Mouse (Mus musculus): ENCODE data around the gene Shq1. TPM values are rescaled to one million over a fixed set of nuclear protein-coding genes. Genes with fewer than 3 reads are reported as not detected.

The Shq1 gene
- polyA plus RNA-seq, 1 experiment = 0.82 TPM

- TF ChIP-seq TAL1 (IDR thresholded peaks at IDR 0.05; ENCODE audit: low read length) (no peak), GATA1 (IDR thresholded peaks at IDR 0.05; ENCODE audit: low read length) (no peak)
Observed at GRCm38 (mm10) chr6:100619309-100619708, 51.6 kb downstream of the Shq1 start.

GRCm38 (mm10) chr6:100616133-100616532, 54.8 kb downstream of the Shq1 start:
- Histone ChIP-seq H3K36me3 (ENCODE audit: control insufficient read depth) (peaks cover 24% of the 10 kb centered on the region), H3K9me3 (ENCODE audit: control insufficient read depth, low read length) (no peaks in the 10 kb centered on the region), H3K4me3 (replicated peaks) (no peak overlapping the region), H3K27me3 (ENCODE audit: control insufficient read depth) (no peaks in the 10 kb centered on the region), H3K4me1 (ENCODE audit: control insufficient read depth) (peaks cover 15% of the 10 kb centered on the region)
- TF ChIP-seq GATA1 (IDR thresholded peaks at IDR 0.05; ENCODE audit: low read length) (no peak), TAL1 (IDR thresholded peaks at IDR 0.05; ENCODE audit: low read length) (no peak)

More at GRCm38 (mm10) chr6:100619309-100619708, 51.6 kb downstream of the Shq1 start:
- Histone ChIP-seq H3K4me3 (replicated peaks) (no peak overlapping the region), H3K27me3 (ENCODE audit: control insufficient read depth) (no peaks in the 10 kb centered on the region), H3K4me1 (ENCODE audit: control insufficient read depth) (peaks cover 42% of the 10 kb centered on the region), H3K9me3 (ENCODE audit: control insufficient read depth, low read length) (no peaks in the 10 kb centered on the region), H3K36me3 (ENCODE audit: control insufficient read depth) (peaks cover 34% of the 10 kb centered on the region)

- Histone ChIP-seq H3K36me3 (ENCODE audit: control insufficient read depth) (peaks cover 24% of the 10 kb centered on the region), H3K27me3 (ENCODE audit: control insufficient read depth) (no peaks in the 10 kb centered on the region), H3K4me3 (replicated peaks) (no peak overlapping the region), H3K4me1 (ENCODE audit: control insufficient read depth) (peaks cover 18% of the 10 kb centered on the region), H3K9me3 (ENCODE audit: control insufficient read depth, low read length) (no peaks in the 10 kb centered on the region)
- no peak for TF ChIP-seq GATA1 (IDR thresholded peaks at IDR 0.05; ENCODE audit: low read length)
- TF ChIP-seq TAL1 (IDR thresholded peaks at IDR 0.05; ENCODE audit: low read length) = no peak
Observed at GRCm38 (mm10) chr6:100613593-100614267, 57.2 kb downstream of the Shq1 start.

- Histone ChIP-seq H3K36me3 (ENCODE audit: control insufficient read depth) (peaks cover 30% of the 10 kb centered on the region), H3K4me1 (ENCODE audit: control insufficient read depth) (peaks cover 9% of the 10 kb centered on the region), H3K4me3 (replicated peaks) (no peak overlapping the region), H3K27me3 (ENCODE audit: control insufficient read depth) (no peaks in the 10 kb centered on the region), H3K9me3 (ENCODE audit: control insufficient read depth, low read length) (no peaks in the 10 kb centered on the region)
- TF ChIP-seq TAL1 (IDR thresholded peaks at IDR 0.05; ENCODE audit: low read length) = no peak
- no peak for TF ChIP-seq GATA1 (IDR thresholded peaks at IDR 0.05; ENCODE audit: low read length)
Observed at GRCm38 (mm10) chr6:100610897-100611575, 59.9 kb downstream of the Shq1 start.

GRCm38 (mm10) chr6:100610182-100610581, 60.8 kb downstream of the Shq1 start:
- H3K4me1 ChIP-seq (ENCODE audit: control insufficient read depth) = peaks cover 9% of the 10 kb centered on the region
- TF ChIP-seq GATA1 (IDR thresholded peaks at IDR 0.05; ENCODE audit: low read length) (no peak), TAL1 (IDR thresholded peaks at IDR 0.05; ENCODE audit: low read length) (no peak)
- no peaks in the 10 kb centered on the region for H3K9me3 ChIP-seq (ENCODE audit: control insufficient read depth, low read length)
- H3K36me3 ChIP-seq (ENCODE audit: control insufficient read depth) = peaks cover 27% of the 10 kb centered on the region
- H3K4me3 ChIP-seq (replicated peaks) = no peak overlapping the region
- no peaks in the 10 kb centered on the region for H3K27me3 ChIP-seq (ENCODE audit: control insufficient read depth)

GRCm38 (mm10) chr6:100609256-100609655, 61.7 kb downstream of the Shq1 start:
- Histone ChIP-seq H3K4me1 (ENCODE audit: control insufficient read depth) (peaks cover 9% of the 10 kb centered on the region), H3K27me3 (ENCODE audit: control insufficient read depth) (no peaks in the 10 kb centered on the region), H3K36me3 (ENCODE audit: control insufficient read depth) (peaks cover 25% of the 10 kb centered on the region), H3K9me3 (ENCODE audit: control insufficient read depth, low read length) (no peaks in the 10 kb centered on the region), H3K4me3 (replicated peaks) (no peak overlapping the region)
- TF ChIP-seq GATA1 (IDR thresholded peaks at IDR 0.05; ENCODE audit: low read length) (no peak), TAL1 (IDR thresholded peaks at IDR 0.05; ENCODE audit: low read length) (no peak)

- H3K36me3 ChIP-seq (ENCODE audit: control insufficient read depth) = peaks cover 28% of the 10 kb centered on the region
- TF ChIP-seq GATA1 (IDR thresholded peaks at IDR 0.05; ENCODE audit: low read length) (no peak), TAL1 (IDR thresholded peaks at IDR 0.05; ENCODE audit: low read length) (no peak)
- H3K4me1 ChIP-seq (ENCODE audit: control insufficient read depth) = peaks cover 9% of the 10 kb centered on the region
- H3K9me3 ChIP-seq (ENCODE audit: control insufficient read depth, low read length) = no peaks in the 10 kb centered on the region
- H3K4me3 ChIP-seq (replicated peaks) = no peak overlapping the region
- no peaks in the 10 kb centered on the region for H3K27me3 ChIP-seq (ENCODE audit: control insufficient read depth)
Observed at GRCm38 (mm10) chr6:100608429-100608828, 62.5 kb downstream of the Shq1 start.

GRCm38 (mm10) chr6:100606805-100607204, 64.2 kb downstream of the Shq1 start:
- TF ChIP-seq TAL1 (IDR thresholded peaks at IDR 0.05; ENCODE audit: low read length) = no peak
- TF ChIP-seq GATA1 (IDR thresholded peaks at IDR 0.05; ENCODE audit: low read length) = no peak
- Histone ChIP-seq H3K4me1 (ENCODE audit: control insufficient read depth) (peaks cover 9% of the 10 kb centered on the region), H3K4me3 (replicated peaks) (no peak overlapping the region), H3K27me3 (ENCODE audit: control insufficient read depth) (no peaks in the 10 kb centered on the region), H3K9me3 (ENCODE audit: control insufficient read depth, low read length) (no peaks in the 10 kb centered on the region), H3K36me3 (ENCODE audit: control insufficient read depth) (peaks cover 34% of the 10 kb centered on the region)

GRCm38 (mm10) chr6:100603702-100604101, 67.3 kb downstream of the Shq1 start:
- peaks cover 20% of the 10 kb centered on the region for H3K36me3 ChIP-seq (ENCODE audit: control insufficient read depth)

More at GRCm38 (mm10) chr6:100603702-100604101, 67.3 kb downstream of the Shq1 start:
- Histone ChIP-seq H3K4me1 (ENCODE audit: control insufficient read depth) (no peaks in the 10 kb centered on the region), H3K9me3 (ENCODE audit: control insufficient read depth, low read length) (no peaks in the 10 kb centered on the region), H3K4me3 (replicated peaks) (no peak overlapping the region), H3K27me3 (ENCODE audit: control insufficient read depth) (no peaks in the 10 kb centered on the region)
- TF ChIP-seq TAL1 (IDR thresholded peaks at IDR 0.05; ENCODE audit: low read length) (no peak), GATA1 (IDR thresholded peaks at IDR 0.05; ENCODE audit: low read length) (no peak)

All from erythroblast, embryonic 14.5 days (primary cell).